Mouse (Mus musculus): ENCODE results near the gene Nars2.

DNA sequence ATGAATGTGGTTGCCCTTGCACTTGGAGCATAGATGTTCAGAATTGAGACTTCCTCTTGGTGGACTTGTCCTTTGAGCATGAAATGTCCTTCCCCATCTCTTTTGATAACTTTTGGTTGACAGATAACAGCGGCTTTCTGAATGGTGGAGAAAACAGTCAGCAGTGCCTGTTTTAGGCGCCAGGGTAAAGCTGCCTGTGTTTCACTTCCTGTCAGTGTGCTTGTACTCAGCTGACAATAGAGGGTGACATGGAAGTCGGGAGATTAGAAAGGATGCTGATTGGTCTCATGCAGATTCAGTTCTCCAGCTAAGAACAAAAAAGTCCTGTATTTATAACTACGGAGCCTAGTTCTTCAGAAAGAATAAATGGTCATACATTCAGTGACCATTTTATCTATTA, 66.7 kb downstream of the Nars2 start:
- TF ChIP-seq EP300 (IDR thresholded peaks at IDR 0.05; ENCODE audit: low read depth), result no peak
- TF ChIP-seq CTCF (IDR thresholded peaks at IDR 0.05; ENCODE audit: low read depth), result no peak
